Mouse (Mus musculus) heart, postnatal 0 days (tissue): ENCODE measurements at regions not wholly inside any gene's neighbourhood (a gene's known extent, or its start where the extent isn't known, plus 50 kb on each side); places are given as distances from the start of the nearest gene placed in this dataset.

Experiments used
- CTCF ChIP-seq: IDR thresholded peaks from 2 replicates; pipeline ENCODE4 v1.5.1; 2016; ENCODE audit warnings: antibody characterized with exemption, control low read depth, low read depth
- EP300 ChIP-seq: IDR thresholded peaks from 2 replicates; pipeline ENCODE4 v1.6.1; 2016; ENCODE audit warnings: antibody characterized with exemption, low read depth

- TF ChIP-seq EP300, result no peak
- TF ChIP-seq CTCF, result no peak
Observed at GRCm38 (mm10) chr4:10072500-10073106, 801.7 kb upstream of the 2610301B20Rik start.
